Mouse (Mus musculus): ENCODE measurements at regions not wholly inside any gene's neighbourhood (a gene's known extent, or its start where the extent isn't known, plus 50 kb on each side); places are given as distances from the start of the nearest gene placed in this dataset.

- TF ChIP-seq CEBPB (IDR thresholded peaks at IDR 0.05; ENCODE audit: low read depth): no peak
- no peak for TF ChIP-seq CTCF (IDR thresholded peaks at IDR 0.05; ENCODE audit: control insufficient read depth, insufficient read depth, insufficient read length)
- Histone ChIP-seq H3ac (ENCODE audit: control insufficient read depth, insufficient read length, low read depth) (no peak overlapping the region), H3K4me3 (ENCODE audit: insufficient read depth, poor library complexity, severe bottlenecking) (no peak overlapping the region), H3K79me3 (ENCODE audit: low read depth) (no peaks in the 10 kb centered on the region), H3K79me2 (ENCODE audit: control insufficient read depth, insufficient read depth) (no peaks in the 10 kb centered on the region), H3K36me3 (ENCODE audit: control insufficient read depth, insufficient read depth) (no peaks in the 10 kb centered on the region), H3K27me3 (ENCODE audit: control insufficient read depth, insufficient read depth, insufficient read length) (no peaks in the 10 kb centered on the region)
These were observed 218.8 kb upstream of the 4931429L15Rik start for GRCm38 (mm10) chr9:46538616-46539015.

- Histone ChIP-seq H3ac (ENCODE audit: control insufficient read depth, insufficient read length, low read depth) (no peak overlapping the region), H3K27me3 (ENCODE audit: control insufficient read depth, insufficient read depth, insufficient read length) (no peaks in the 10 kb centered on the region), H3K79me3 (ENCODE audit: low read depth) (no peaks in the 10 kb centered on the region), H3K4me3 (ENCODE audit: insufficient read depth, poor library complexity, severe bottlenecking) (no peak overlapping the region), H3K79me2 (ENCODE audit: control insufficient read depth, insufficient read depth) (no peaks in the 10 kb centered on the region), H3K36me3 (ENCODE audit: control insufficient read depth, insufficient read depth) (no peaks in the 10 kb centered on the region)
- TF ChIP-seq CTCF (IDR thresholded peaks at IDR 0.05; ENCODE audit: control insufficient read depth, insufficient read depth, insufficient read length): no peak
- TF ChIP-seq MYOG (IDR thresholded peaks at IDR 0.05; ENCODE audit: control insufficient read depth, extremely low read depth, insufficient read length): no peak
- TF ChIP-seq CEBPB (IDR thresholded peaks at IDR 0.05; ENCODE audit: low read depth): no peak
- TF ChIP-seq FOSL1 (IDR thresholded peaks at IDR 0.05; ENCODE audit: insufficient read depth, low read length, poor library complexity, severe bottlenecking): no peak
- TF ChIP-seq MAX (IDR thresholded peaks at IDR 0.05): no peak
- no peak for TF ChIP-seq USF1 (IDR thresholded peaks at IDR 0.05; ENCODE audit: low read depth)
- no peak for TF ChIP-seq MYOD1 (IDR thresholded peaks at IDR 0.05; ENCODE audit: control insufficient read depth, insufficient read length, low read depth)
These were observed 196.8 kb upstream of the 4931429L15Rik start for GRCm38 (mm10) chr9:46516401-46517130.

GRCm38 (mm10) chr9:46512276-46513051 lies 192.7 kb upstream of the 4931429L15Rik start:
- Histone ChIP-seq H3K79me2 (ENCODE audit: control insufficient read depth, insufficient read depth) (no peaks in the 10 kb centered on the region), H3K36me3 (ENCODE audit: control insufficient read depth, insufficient read depth) (no peaks in the 10 kb centered on the region), H3K27me3 (ENCODE audit: control insufficient read depth, insufficient read depth, insufficient read length) (no peaks in the 10 kb centered on the region), H3ac (ENCODE audit: control insufficient read depth, insufficient read length, low read depth) (no peak overlapping the region), H3K4me3 (ENCODE audit: insufficient read depth, poor library complexity, severe bottlenecking) (no peak overlapping the region), H3K79me3 (ENCODE audit: low read depth) (no peaks in the 10 kb centered on the region)
- no peak for TF ChIP-seq MAX (IDR thresholded peaks at IDR 0.05)

DNA sequence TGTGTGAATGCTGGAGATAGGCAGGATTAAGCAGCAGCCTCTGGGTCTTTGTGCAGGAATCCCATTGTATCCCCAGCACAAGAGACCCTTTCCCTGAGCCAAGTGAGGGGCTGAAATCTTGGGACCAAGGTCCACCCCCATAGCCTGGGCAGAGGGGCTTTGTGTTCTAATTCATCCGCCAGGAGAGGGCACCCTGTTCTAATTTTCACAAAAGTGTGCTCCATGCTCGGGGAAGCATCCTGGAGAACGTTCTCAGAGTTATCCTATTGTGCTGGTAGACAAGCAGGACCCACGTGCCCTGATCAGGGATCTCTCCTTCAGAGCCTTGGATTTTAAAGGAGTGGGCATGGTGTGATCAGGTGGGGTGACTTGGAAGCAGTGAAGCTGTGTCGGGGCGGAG lies 191.5 kb upstream of the 4931429L15Rik start:
- Histone ChIP-seq H3K79me2 (ENCODE audit: control insufficient read depth, insufficient read depth) (no peaks in the 10 kb centered on the region), H3K36me3 (ENCODE audit: control insufficient read depth, insufficient read depth) (no peaks in the 10 kb centered on the region), H3K27me3 (ENCODE audit: control insufficient read depth, insufficient read depth, insufficient read length) (no peaks in the 10 kb centered on the region), H3K4me3 (ENCODE audit: insufficient read depth, poor library complexity, severe bottlenecking) (no peak overlapping the region), H3ac (ENCODE audit: control insufficient read depth, insufficient read length, low read depth) (no peak overlapping the region), H3K79me3 (ENCODE audit: low read depth) (no peaks in the 10 kb centered on the region)
- TF ChIP-seq CEBPB (IDR thresholded peaks at IDR 0.05; ENCODE audit: low read depth) (no peak), MYOG (IDR thresholded peaks at IDR 0.05; ENCODE audit: control insufficient read depth, extremely low read depth, insufficient read length) (no peak)

GRCm38 (mm10) chr9:46509896-46510295 lies 190.1 kb upstream of the 4931429L15Rik start:
- Histone ChIP-seq H3K79me2 (ENCODE audit: control insufficient read depth, insufficient read depth) (no peaks in the 10 kb centered on the region), H3K27me3 (ENCODE audit: control insufficient read depth, insufficient read depth, insufficient read length) (no peaks in the 10 kb centered on the region), H3K4me3 (ENCODE audit: insufficient read depth, poor library complexity, severe bottlenecking) (no peak overlapping the region), H3K79me3 (ENCODE audit: low read depth) (no peaks in the 10 kb centered on the region), H3ac (ENCODE audit: control insufficient read depth, insufficient read length, low read depth) (no peak overlapping the region), H3K36me3 (ENCODE audit: control insufficient read depth, insufficient read depth) (no peaks in the 10 kb centered on the region)
- no peak for TF ChIP-seq MYOG (IDR thresholded peaks at IDR 0.05; ENCODE audit: control insufficient read depth, extremely low read depth, insufficient read length)
- no peak for TF ChIP-seq USF1 (IDR thresholded peaks at IDR 0.05; ENCODE audit: low read depth)
- no peak for TF ChIP-seq MYOD1 (IDR thresholded peaks at IDR 0.05; ENCODE audit: control insufficient read depth, insufficient read length, low read depth)
- TF ChIP-seq CEBPB (IDR thresholded peaks at IDR 0.05; ENCODE audit: low read depth): no peak
- TF ChIP-seq FOSL1 (IDR thresholded peaks at IDR 0.05; ENCODE audit: insufficient read depth, low read length, poor library complexity, severe bottlenecking): no peak
- TF ChIP-seq CTCF (IDR thresholded peaks at IDR 0.05; ENCODE audit: control insufficient read depth, insufficient read depth, insufficient read length): no peak
- no peak for TF ChIP-seq MAX (IDR thresholded peaks at IDR 0.05)

GRCm38 (mm10) chr9:46509458-46509857 lies 189.7 kb upstream of the 4931429L15Rik start:
- H3K79me2 ChIP-seq (ENCODE audit: control insufficient read depth, insufficient read depth): no peaks in the 10 kb centered on the region
- H3ac ChIP-seq (ENCODE audit: control insufficient read depth, insufficient read length, low read depth): no peak overlapping the region
- H3K79me3 ChIP-seq (ENCODE audit: low read depth): no peaks in the 10 kb centered on the region
- no peaks in the 10 kb centered on the region for H3K27me3 ChIP-seq (ENCODE audit: control insufficient read depth, insufficient read depth, insufficient read length)
- H3K4me3 ChIP-seq (ENCODE audit: insufficient read depth, poor library complexity, severe bottlenecking): no peak overlapping the region
- no peaks in the 10 kb centered on the region for H3K36me3 ChIP-seq (ENCODE audit: control insufficient read depth, insufficient read depth)
- TF ChIP-seq CTCF (IDR thresholded peaks at IDR 0.05; ENCODE audit: control insufficient read depth, insufficient read depth, insufficient read length): no peak
- no peak for TF ChIP-seq MYOD1 (IDR thresholded peaks at IDR 0.05; ENCODE audit: control insufficient read depth, insufficient read length, low read depth)
- TF ChIP-seq MYOG (IDR thresholded peaks at IDR 0.05; ENCODE audit: control insufficient read depth, extremely low read depth, insufficient read length): no peak
- TF ChIP-seq USF1 (IDR thresholded peaks at IDR 0.05; ENCODE audit: low read depth): no peak
- no peak for TF ChIP-seq FOSL1 (IDR thresholded peaks at IDR 0.05; ENCODE audit: insufficient read depth, low read length, poor library complexity, severe bottlenecking)
- no peak for TF ChIP-seq MAX (IDR thresholded peaks at IDR 0.05)
- TF ChIP-seq CEBPB (IDR thresholded peaks at IDR 0.05; ENCODE audit: low read depth): no peak
